Mouse (Mus musculus): ENCODE data around the gene Gm49450.

The Gm49450 gene

GRCm38 (mm10) chr15:98891907-98892606 is 61.3 kb downstream of the Gm49450 start:
- no peak for DNase-seq (ENCODE audit: low spot score in 2 of 2)

DNA sequence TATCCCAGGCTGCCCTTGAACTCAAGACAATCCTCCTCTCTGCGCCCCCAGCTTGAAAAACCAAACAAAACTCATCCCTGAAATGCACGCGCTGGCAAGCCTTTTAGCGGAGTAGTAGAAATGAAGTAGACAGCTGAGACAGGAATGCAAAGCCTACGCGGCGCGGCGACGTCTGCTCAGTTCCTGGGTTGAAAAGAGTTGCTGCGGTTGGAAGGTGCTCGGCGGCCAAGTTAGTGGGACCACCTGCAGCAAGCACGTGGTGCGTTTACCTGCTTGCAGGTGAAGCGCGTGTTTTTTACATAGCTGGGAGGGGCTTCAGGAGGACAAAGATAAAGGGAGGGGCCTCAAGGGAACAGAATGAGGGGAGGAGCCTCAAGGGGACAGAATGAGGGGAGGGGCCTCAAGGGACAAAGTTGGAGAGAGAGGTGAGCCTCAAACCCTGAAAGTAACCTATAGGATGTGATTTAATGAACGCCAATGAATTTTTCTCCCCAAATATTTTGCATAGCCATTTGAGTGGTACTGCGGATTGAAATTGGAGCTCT is 62.1 kb downstream of the Gm49450 start:
- no peak for DNase-seq (ENCODE audit: low spot score in 2 of 2)

- no peak for DNase-seq (ENCODE audit: low spot score in 2 of 2)
Measured at GRCm38 (mm10) chr15:98887526-98887925, 65.8 kb downstream of the Gm49450 start.

- no peak for DNase-seq (ENCODE audit: low spot score in 2 of 2)
Measured at GRCm38 (mm10) chr15:98886667-98887387, 66.5 kb downstream of the Gm49450 start.

DNA sequence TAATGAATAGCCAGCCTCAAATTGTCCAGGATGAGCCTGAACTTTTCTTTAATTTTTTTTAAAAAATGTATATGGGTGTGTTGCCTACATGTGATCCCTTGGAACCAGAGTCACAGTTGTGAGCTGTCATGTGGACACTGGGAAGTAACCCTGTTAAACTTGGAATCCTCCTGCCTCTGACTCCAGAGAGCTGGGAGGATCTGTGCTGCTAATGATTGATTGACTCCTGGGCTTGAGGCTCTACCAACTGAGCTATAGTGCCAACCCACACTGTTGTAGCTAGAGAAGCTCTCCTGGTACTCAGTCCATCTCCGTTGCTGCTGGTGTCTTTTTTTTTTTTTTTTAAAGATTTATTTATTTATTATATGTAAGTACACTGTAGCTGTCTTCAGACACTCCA is 69.2 kb downstream of the Gm49450 start:
- DNase-seq (ENCODE audit: low spot score in 2 of 2), result no peak

DNA sequence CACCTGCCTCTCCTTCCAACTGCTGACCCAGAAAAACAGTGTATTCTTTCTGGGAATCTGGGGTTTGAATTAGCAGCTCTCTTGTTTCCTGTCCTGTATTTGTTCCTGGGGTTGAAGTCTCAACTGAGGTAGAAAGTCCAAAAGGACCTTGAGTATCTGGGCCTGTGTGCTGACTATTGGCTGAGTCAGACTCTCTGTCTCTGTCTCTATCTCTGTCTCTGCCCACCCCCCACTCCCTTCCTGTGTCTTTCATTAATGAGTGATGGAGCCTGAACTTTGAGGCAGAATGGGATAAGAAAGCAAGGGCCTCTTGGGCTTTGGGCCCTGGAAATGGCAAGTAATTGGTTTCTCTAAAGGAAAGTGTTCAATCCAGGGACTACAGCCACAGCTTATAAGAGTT is 69.7 kb downstream of the Gm49450 start:
- DNase-seq (ENCODE audit: low spot score in 2 of 2), result no peak

Data from frontal cortex, postnatal 25 days (tissue).